Mouse (Mus musculus) forebrain, embryonic 11.5 days (tissue): ENCODE measurements at regions not wholly inside any gene's neighbourhood (a gene's known extent, or its start where the extent isn't known, plus 50 kb on each side); places are given as distances from the start of the nearest gene placed in this dataset.

ENCODE experiments used
- ATAC-seq: fragments of 200-750 bp; cut with Nextera tagmentation; replicated peaks from 2 replicates; pipeline ENCODE4 v1.8.0; 2017; ENCODE audit warnings: moderate TSS enrichment; ENCODE audit not compliant: low FRiP score
- DNase-seq: peaks from one replicate; pipeline ENCODE4 v3.0.0-alpha.2; 2017; ENCODE audit warnings: low spot score
- H3K27ac ChIP-seq: fragments of 300-500 bp; sonication (generic); 2 replicates; pipeline ENCODE4 v1.5.1; 2014; ENCODE audit warnings: low read depth, low read length
- H3K27me3 ChIP-seq: fragments of 300-500 bp; sonication (generic); 2 replicates; pipeline ENCODE4 v1.6.1; 2014; ENCODE audit warnings: mild to moderate bottlenecking, low read length, mixed read lengths; ENCODE audit not compliant: control insufficient read depth, insufficient read depth
- H3K36me3 ChIP-seq: fragments of 300-500 bp; sonication (generic); 2 replicates; pipeline ENCODE4 v1.6.1; 2014; ENCODE audit warnings: mild to moderate bottlenecking, low read length, moderate library complexity, mixed read lengths; ENCODE audit not compliant: control insufficient read depth, insufficient read depth
- H3K4me1 ChIP-seq: fragments of 300-500 bp; sonication (generic); replicated peaks from 2 replicates; pipeline ENCODE4 v1.6.1; 2014; ENCODE audit warnings: low read length, mixed read lengths; ENCODE audit not compliant: control insufficient read depth, insufficient read depth
- H3K4me2 ChIP-seq: fragments of 300-500 bp; sonication (generic); 2 replicates; pipeline ENCODE4 v1.6.1; 2014; ENCODE audit warnings: low read depth, mild to moderate bottlenecking, low read length, moderate library complexity, mixed read lengths; ENCODE audit not compliant: severe bottlenecking
- H3K4me3 ChIP-seq: fragments of 300-500 bp; sonication (generic); 2 replicates; pipeline ENCODE4 v1.5.1; 2014; ENCODE audit warnings: low read depth, low read length
- H3K9ac ChIP-seq: fragments of 300-500 bp; sonication (generic); 2 replicates; pipeline ENCODE4 v1.6.1; 2014; ENCODE audit warnings: low read length
- H3K9me3 ChIP-seq: fragments of 300-500 bp; sonication (generic); 2 replicates; pipeline ENCODE4 v1.6.1; 2016; ENCODE audit warnings: low read length, mixed read lengths; ENCODE audit not compliant: control insufficient read depth
- WGBS: fragments of 180-500 bp; shearing (Covaris S2); extraction: QIAGEN DNeasy Blood & Tissue Kit; methylation state at CpG from one replicate; pipeline ENCODE4 v1.1.7; 2014; 5-methylcytosine and 5-hydroxymethylcytosine counted together

- Histone ChIP-seq H3K4me2 (no peak overlapping the region), H3K4me1 (no peaks in the 10 kb centered on the region), H3K4me3 (no peak overlapping the region), H3K27ac (no peak overlapping the region), H3K9ac (no peak overlapping the region), H3K27me3 (no peaks in the 10 kb centered on the region), H3K9me3 (no peaks in the 10 kb centered on the region), H3K36me3 (no peaks in the 10 kb centered on the region)
- ATAC-seq (no peak), DNase-seq (no peak)
- 80% methylated on average over 2 of the region's 2 CpGs for WGBS
Observed at GRCm38 (mm10) chr3:114627103-114627502, 276.8 kb upstream of the Olfm3 start.

GRCm38 (mm10) chr3:114635362-114635761, 268.5 kb upstream of the Olfm3 start:
- 88% methylated on average over 2 of the region's 2 CpGs for WGBS
- H3K27ac ChIP-seq, result no peak overlapping the region
- DNase-seq, result no peak
- no peak overlapping the region for H3K4me3 ChIP-seq
- ATAC-seq, result no peak
- H3K4me1 ChIP-seq, result no peaks in the 10 kb centered on the region
- no peaks in the 10 kb centered on the region for H3K9me3 ChIP-seq
- no peaks in the 10 kb centered on the region for H3K27me3 ChIP-seq
- no peaks in the 10 kb centered on the region for H3K36me3 ChIP-seq
- no peak overlapping the region for H3K4me2 ChIP-seq
- H3K9ac ChIP-seq, result no peak overlapping the region

- no peaks in the 10 kb centered on the region for H3K27me3 ChIP-seq
- no peak overlapping the region for H3K27ac ChIP-seq
- no peak overlapping the region for H3K4me3 ChIP-seq
- ATAC-seq, result no peak
- 68% methylated on average over 3 of the region's 3 CpGs for WGBS
- H3K9me3 ChIP-seq, result no peaks in the 10 kb centered on the region
- no peak overlapping the region for H3K4me2 ChIP-seq
- no peaks in the 10 kb centered on the region for H3K4me1 ChIP-seq
- no peaks in the 10 kb centered on the region for H3K36me3 ChIP-seq
- H3K9ac ChIP-seq, result no peak overlapping the region
- no peak for DNase-seq
Observed at GRCm38 (mm10) chr3:114647957-114648356, 255.9 kb upstream of the Olfm3 start.

- Histone ChIP-seq H3K27ac (no peak overlapping the region), H3K36me3 (no peaks in the 10 kb centered on the region), H3K27me3 (no peaks in the 10 kb centered on the region), H3K4me1 (no peaks in the 10 kb centered on the region), H3K9ac (no peak overlapping the region), H3K9me3 (no peaks in the 10 kb centered on the region), H3K4me3 (no peak overlapping the region), H3K4me2 (no peak overlapping the region)
- DNase-seq (no peak), ATAC-seq (peak; percentile 64; the same call in 1 of the 2 replicates)
- 76% methylated on average over 2 of the region's 2 CpGs for WGBS
Observed at GRCm38 (mm10) chr3:114697946-114698345, 205.9 kb upstream of the Olfm3 start.

GRCm38 (mm10) chr3:114725131-114725530, 178.7 kb upstream of the Olfm3 start:
- DNase-seq (no peak), ATAC-seq (no peak)
- Histone ChIP-seq H3K27me3 (no peaks in the 10 kb centered on the region), H3K9me3 (no peaks in the 10 kb centered on the region), H3K4me2 (no peak overlapping the region), H3K27ac (no peak overlapping the region), H3K4me1 (no peaks in the 10 kb centered on the region), H3K9ac (no peak overlapping the region), H3K36me3 (no peaks in the 10 kb centered on the region), H3K4me3 (no peak overlapping the region)
- 88% methylated on average over 1 of the region's 1 CpGs for WGBS

GRCm38 (mm10) chr3:114736426-114736825, 167.5 kb upstream of the Olfm3 start:
- 90% methylated on average over 2 of the region's 2 CpGs for WGBS
- no peaks in the 10 kb centered on the region for H3K4me1 ChIP-seq
- no peak overlapping the region for H3K4me3 ChIP-seq
- no peak for DNase-seq
- no peak for ATAC-seq
- no peaks in the 10 kb centered on the region for H3K36me3 ChIP-seq
- H3K9me3 ChIP-seq, result no peaks in the 10 kb centered on the region
- H3K27me3 ChIP-seq, result no peaks in the 10 kb centered on the region
- H3K9ac ChIP-seq, result no peak overlapping the region
- H3K27ac ChIP-seq, result no peak overlapping the region
- no peak overlapping the region for H3K4me2 ChIP-seq

- no peaks in the 10 kb centered on the region for H3K36me3 ChIP-seq
- no peak for ATAC-seq
- no peaks in the 10 kb centered on the region for H3K9me3 ChIP-seq
- no peaks in the 10 kb centered on the region for H3K27me3 ChIP-seq
- no peak overlapping the region for H3K4me3 ChIP-seq
- no peaks in the 10 kb centered on the region for H3K4me1 ChIP-seq
- no peak overlapping the region for H3K27ac ChIP-seq
- H3K9ac ChIP-seq, result no peak overlapping the region
- no peak overlapping the region for H3K4me2 ChIP-seq
- no peak for DNase-seq
- 95% methylated on average over 1 of the region's 1 CpGs for WGBS
Observed at GRCm38 (mm10) chr3:114744206-114744605, 159.7 kb upstream of the Olfm3 start.

- Histone ChIP-seq H3K9me3 (no peaks in the 10 kb centered on the region), H3K27ac (no peak overlapping the region), H3K4me3 (no peak overlapping the region), H3K4me2 (no peak overlapping the region), H3K4me1 (no peaks in the 10 kb centered on the region), H3K36me3 (no peaks in the 10 kb centered on the region), H3K27me3 (no peaks in the 10 kb centered on the region), H3K9ac (no peak overlapping the region)
- DNase-seq (no peak), ATAC-seq (no peak)
Observed at GRCm38 (mm10) chr3:114745131-114745530, 158.7 kb upstream of the Olfm3 start.

- ATAC-seq (no peak), DNase-seq (no peak)
- Histone ChIP-seq H3K4me1 (no peaks in the 10 kb centered on the region), H3K9ac (no peak overlapping the region), H3K27ac (no peak overlapping the region), H3K36me3 (no peaks in the 10 kb centered on the region), H3K9me3 (no peaks in the 10 kb centered on the region), H3K4me3 (no peak overlapping the region), H3K4me2 (no peak overlapping the region), H3K27me3 (no peaks in the 10 kb centered on the region)
- WGBS, result 83% methylated on average over 4 of the region's 4 CpGs
Observed at GRCm38 (mm10) chr3:114757313-114757712, 146.6 kb upstream of the Olfm3 start.
